ENCODE assay signal across 22 mouse cellular contexts in the genomic region with DNA sequence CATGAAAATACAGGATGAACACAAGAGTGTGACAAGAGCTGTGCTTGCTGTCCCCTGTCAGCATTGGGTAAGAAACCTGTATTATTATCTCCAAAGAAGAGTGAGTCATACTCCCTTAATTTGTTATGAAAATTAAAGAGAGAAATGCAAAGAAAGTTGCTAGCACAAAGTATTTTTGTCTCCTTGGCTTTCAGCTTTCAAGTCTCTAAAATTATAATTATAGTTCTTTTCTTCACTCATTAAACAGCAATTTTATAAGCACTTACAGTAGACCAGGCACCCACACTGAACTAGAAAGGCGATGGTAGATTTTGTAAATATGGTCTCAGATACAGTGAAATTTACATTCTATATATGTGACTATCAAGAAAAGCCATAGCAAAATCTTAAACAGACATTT.
"Had no signal": no experiment of that assay in that cellular context is flagged by ENCODE, and none has a peak within 500 bp of the region (broad histone marks: within the 10 kb centered on the region; RNA-seq: fewer than 3 reads in every experiment).

No protein-coding gene starts in this region.

- ATAC-seq: hindbrain, embryonic 16.5 days; hindbrain, postnatal 0 days; inflammation-experienced regulatory T-cells, adult 6 months; intestine, embryonic 15.5 days; intestine, embryonic 16.5 days; intestine, postnatal 0 days had no signal

- DNase-seq: heart, postnatal 10 days; heart, postnatal 14 days; heart, postnatal 36 days; heart, postnatal 4 days; kidney, adult 11 months; kidney, adult 18-20 months; kidney, adult 2 months; kidney, adult 8-10 months; kidney, adult 9 months; kidney, postnatal 10 days; kidney, postnatal 14 days; kidney, postnatal 25 days; kidney, postnatal 36 days; kidney, postnatal 4 days; layer of hippocampus, adult 9-11 months; layer of hippocampus, postnatal 36 days had no signal
